Mouse (Mus musculus): ENCODE measurements around the gene Brd7.

GRCm38 (mm10) chr8:88289901-88290300, 72.1 kb downstream of the Brd7 start:
- no peak for TF ChIP-seq TAL1 (IDR thresholded peaks at IDR 0.05; ENCODE audit: low read length)
- no peak for TF ChIP-seq GATA1 (IDR thresholded peaks at IDR 0.05; ENCODE audit: low read length)

Data from erythroblast, embryonic 14.5 days (primary cell).